Mouse (Mus musculus) thymus, postnatal 14 days (tissue): ENCODE results near the gene Akap2.
A peak's percentile ranks its signal among the peaks of the same experiment; 100 is the strongest.
"Not testable (repeated sequence)": the region's sequence is repeated elsewhere in the genome, so short reads cannot be mapped to it uniquely, and the experiment has no call there.

ENCODE experiments used
- DNase-seq: peaks from one replicate; pipeline ENCODE4 v3.0.0; 2021

The Akap2 gene

DNA sequence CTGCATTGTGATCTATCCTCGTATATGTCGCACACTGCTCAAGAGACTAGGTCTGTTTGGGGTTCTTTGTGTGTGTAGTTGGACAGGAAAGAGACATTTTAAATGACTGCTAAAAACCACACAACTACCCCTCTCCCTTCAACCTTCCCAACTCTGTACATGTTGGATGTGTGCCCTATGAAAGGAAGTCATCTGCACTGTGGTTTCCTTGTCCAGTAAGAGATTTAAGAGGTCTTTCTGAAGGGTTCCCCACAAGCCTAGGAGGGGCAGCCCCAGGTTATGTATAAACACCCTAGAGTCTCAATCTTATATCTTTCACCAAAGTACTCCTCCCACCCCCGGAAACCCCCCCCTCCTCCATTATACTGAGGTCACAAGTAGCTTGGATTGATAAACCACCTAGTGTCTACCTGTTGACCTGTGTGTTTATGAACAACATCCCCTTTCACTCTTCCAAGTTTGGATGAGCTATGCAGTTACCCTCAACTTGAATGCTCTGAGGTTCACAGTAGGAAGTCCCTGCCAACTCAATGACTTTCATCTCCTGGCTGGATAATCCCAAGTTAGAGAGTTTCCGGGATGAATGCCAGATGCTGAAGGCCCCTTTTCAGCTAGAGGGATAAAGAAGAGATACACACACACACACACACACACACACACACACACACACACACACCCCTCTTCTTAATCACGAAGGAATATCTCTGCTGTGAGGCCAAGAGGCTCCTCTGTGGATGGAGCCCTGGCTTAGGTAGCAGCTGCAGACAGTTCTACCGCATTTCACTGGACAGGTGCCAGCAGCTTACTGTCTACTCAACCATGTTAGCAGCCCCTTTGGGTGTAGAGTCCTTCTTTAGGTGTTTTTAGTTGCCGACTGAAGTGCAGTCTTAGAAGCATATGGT, 166.3 kb downstream of the Akap2 start:
- no peak for DNase-seq

DNA sequence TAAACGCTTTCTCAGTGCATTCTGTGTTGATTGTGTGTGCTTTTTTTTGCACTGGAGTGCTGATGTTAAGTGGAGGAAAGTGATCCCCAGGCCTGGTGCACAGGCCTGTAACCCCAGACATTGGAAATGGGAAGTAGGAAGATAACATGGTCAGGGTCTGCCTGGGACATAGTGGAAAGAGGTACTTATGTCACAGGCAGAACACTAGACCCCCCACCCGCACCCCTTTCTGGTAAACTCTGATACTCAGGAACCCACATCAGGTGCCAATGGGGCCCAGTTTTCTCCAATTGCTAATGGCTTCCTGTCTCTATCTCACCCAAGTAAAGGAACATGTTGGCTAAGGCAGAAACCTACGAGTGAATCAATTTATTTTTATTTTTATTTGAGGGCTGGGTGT, 167.1 kb downstream of the Akap2 start:
- DNase-seq, result no peak

DNA sequence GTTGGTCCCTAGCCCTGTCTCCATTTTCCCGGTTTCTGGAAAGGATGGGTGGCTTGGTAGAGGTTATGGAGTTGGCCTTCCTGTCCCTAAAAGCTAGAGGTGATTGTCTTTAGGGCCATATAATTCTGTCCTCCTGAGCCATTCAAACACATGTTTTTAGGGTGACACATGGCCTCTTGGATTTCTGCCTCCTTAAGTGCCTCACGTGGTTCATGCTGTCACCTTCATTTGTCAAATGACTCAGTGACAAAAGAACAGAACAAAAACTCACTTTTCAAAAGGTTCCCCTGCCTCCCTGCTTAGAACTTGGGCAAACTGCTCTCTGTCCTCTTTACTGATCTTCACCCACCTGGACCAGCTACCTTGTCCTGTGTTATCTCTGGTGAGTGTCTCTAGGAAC, 167.7 kb downstream of the Akap2 start:
- DNase-seq, result no peak

DNA sequence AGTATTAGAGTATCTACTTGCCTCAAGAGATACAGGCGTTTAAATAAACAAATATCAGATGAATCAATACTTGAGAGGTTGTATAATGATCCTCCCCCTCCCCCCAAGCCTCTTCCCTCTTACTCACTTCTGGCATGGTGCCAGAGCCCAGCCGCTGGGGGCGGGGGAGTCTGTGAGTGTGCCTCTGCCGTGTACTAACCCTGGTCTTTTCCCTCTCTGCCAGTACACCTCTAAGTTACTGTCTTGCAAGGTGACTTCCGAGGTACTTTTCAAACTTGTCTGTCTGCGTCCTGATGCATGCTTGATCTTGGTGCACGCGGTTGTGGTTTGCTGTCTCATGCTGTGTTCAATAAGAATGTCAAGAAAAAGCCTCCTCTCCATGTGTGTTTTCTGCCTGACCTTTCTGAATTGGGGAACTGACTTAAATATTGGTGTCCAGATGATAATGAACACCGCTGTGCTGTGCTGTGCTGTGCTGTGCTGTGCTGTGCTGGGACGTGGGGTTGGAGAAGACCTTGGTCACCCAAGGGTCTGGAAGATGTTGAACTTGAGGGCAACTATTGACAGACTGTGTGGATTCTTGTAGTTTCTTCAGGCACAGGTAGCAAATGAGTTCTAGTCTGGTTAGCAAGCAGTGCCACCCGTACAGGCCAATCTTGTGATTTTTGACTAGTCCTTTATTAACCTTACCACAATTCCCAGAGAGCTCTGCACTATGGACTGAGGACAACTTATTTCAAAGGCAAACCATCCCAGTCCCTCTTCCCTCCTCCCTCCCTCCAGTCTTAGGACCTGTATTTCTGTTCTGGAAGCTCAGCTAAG, 168.8 kb downstream of the Akap2 start:
- peak; percentile 61 for DNase-seq

DNA sequence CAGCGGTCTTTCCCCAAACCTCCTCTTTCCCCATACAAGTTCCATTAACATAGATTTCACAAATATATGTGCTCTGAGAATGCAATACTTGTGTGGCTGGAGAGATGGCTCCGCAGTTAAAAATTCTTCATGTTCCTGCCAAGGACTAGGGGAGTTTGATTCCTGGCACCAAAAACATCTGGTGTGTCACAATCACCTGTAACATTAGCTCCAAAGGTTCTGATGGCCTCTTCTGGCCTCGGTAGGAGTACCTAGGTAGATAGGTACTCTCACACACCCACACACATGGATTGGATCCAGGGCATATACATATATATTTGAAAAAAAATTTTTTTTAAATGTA, 169.4 kb downstream of the Akap2 start:
- no peak for DNase-seq

DNA sequence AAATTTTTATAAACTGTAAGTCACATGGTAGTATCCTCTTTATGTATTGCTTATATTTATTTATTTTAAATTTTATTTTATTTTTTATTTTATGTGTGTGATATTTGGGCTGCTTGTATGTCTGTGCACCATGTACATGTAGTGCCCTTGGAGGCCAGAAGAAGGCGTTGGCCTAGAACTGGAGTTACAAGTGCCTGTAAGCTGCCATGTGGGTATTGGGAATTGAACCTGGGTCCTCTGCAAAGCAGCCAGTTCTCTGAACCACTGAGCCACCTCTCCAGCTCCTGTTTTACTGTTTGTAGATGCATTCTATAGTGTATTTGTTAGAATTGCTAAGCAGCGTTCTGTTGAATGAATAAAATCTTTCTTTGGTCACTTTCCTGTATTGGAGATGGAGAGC, 170.8 kb downstream of the Akap2 start:
- DNase-seq, result no peak

DNA sequence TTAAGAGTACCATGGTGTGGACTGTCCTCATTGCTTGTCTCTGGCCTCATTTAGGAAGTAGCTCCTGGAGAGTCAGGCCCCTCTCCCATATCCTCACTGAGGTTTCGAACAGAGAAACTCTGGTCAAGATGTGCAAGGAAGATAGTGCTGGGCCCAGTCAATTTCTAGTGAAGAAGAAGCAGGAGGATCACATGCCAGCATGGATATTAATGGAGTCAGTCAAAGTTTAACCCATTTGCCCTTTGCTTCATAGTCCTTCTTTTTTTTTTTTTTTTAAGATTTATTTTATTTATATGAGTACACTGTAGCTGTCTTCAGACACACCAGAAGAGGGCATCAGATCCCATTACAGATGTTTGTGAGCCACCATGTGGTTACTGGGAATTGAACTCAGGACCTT, 171.5 kb downstream of the Akap2 start:
- DNase-seq, result not testable (repeated sequence)

DNA sequence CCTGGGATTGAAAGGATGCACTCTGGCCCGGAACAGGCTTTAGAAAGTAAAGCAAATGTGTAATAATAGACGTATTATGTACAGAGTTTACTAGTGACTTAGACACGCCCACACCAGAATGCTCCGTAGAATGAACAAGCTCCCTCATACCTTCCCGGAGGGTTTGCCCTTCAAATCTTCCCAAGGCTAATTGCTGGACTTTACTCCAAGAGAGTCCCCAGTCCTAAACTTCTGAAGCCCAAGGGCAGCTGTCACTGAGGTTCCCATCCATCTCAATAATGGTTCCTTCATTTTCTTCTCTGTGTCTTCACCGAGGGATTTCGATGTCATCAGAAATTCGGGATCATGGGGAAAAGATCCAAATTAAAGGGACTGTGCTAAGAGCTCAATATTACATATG, 172.3 kb downstream of the Akap2 start:
- DNase-seq, result no peak

DNA sequence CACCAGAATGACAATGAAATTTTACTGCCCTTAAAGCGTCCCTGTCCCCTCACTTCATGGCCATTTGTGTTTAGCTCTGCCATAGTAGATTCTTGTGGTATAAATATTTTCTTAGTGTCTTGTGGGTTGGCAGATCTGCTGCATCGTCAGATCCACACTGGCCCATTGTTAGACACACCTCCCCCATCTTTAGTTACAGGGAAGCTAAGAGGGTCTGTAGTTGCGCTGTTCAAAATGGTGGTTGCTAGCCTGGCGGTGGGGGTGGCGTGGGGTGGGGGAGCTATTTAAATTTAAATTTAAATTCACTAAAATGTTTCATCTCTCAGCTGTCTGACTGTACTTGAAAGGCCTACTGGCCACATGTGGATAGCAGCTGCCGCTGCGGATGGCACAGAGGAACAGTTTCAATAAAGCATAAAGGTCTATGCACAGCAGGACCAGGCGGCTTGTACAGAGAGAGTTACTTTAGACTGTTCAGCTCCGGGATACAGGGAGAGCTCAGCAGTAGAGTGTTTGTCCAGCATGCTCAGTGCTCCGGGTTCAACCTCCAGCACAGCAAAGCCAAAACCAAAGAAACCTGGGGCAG, 174.6 kb downstream of the Akap2 start:
- no peak for DNase-seq

DNA sequence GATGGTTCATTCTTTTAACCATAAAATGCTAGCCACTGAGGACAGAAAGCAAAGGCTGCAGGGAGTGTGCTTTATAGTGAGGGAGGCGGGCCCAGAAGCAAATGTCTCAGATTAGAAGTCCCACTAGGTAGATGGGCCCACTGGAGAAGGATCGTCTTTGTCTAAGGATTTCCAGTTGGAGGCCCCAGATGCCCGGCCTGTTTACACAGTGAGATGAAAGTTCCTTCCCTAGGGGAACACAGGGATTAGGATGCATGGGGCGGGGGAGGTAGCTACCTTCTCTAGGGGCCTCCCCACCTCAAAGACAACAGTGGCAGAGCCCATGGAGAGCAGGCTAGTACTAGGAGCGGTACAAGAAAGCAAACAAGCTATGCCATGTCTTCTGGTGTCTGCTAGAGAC, 177.7 kb downstream of the Akap2 start:
- no peak for DNase-seq

DNA sequence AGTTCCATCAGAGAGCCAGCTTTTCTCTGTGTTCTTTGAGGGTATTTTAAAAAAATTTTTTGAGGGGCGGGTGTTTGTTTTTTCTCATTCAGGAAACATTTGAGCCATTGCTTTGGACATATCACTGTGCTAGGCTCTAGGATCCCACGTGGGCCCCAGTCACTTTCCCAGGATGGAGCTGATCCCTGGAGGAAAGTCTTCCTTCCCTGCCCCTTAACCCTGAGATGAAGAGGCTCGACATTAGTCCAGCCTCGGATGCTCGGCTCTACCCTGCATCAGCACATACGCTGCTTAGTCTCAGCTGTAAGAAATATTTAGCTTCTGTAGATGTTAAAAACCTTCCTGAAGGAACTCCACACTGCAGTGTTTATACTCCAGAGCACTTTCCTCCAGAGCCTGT, 178.4 kb downstream of the Akap2 start:
- no peak for DNase-seq

DNA sequence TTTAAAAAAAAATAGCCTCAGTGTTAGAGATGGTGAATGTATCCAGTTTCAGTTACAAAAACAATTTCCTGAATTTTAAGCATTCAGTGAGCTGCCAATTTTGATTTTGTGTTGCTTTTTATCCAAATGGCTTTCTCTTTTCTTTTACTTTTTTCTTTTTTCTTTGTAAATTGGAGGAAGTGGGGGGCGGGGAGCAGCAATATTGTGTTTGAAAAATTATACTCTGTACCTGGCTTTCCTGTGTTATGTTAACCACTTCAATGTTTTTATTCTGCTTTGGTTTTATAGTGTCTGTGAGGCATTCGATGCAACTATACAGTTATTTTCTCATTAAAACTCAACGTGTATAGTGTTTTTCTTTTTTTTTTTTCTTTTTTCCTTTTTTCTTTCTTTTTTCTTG, 179.2 kb downstream of the Akap2 start:
- DNase-seq, result peak; percentile 52

DNA sequence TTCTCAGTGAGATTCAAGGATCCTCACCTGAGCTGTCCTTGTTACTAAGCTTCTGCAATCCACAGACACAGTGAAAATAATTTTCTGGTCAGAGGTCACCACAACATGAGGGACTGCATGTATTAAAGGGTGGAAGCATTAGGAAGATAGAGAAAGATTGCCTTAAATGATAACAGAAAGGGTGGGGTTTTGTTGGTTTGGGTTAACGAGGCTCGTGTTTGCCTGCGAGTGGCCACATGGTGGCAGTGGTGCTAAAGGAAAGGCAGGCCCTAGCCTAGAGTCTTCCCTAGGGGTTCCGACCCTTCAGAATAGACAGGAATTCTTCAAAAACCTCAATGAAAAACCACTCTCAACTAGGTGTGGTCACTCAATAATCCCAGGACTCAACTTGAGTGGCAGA, 183.8 kb downstream of the Akap2 start:
- DNase-seq, result peak; percentile 66

DNA sequence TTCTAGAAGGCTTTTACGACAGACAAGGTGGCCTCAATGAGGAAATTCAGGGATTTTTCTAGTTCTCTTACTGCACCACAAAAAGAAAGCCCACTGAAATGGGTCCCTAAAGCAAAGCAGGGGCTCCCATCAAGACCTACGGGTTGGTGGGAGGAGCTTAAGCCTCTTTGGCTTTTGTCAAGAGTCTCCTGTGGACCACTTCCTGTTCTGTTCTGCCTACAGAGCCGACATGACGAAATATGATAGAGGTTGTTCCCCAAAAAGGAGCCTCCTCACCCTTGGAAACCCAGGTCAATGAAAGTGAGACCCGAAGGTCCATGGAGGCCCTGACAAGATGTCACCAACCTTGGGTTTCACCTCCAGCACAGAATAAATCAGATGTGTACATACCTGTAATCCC, 185.2 kb downstream of the Akap2 start:
- no peak for DNase-seq

DNA sequence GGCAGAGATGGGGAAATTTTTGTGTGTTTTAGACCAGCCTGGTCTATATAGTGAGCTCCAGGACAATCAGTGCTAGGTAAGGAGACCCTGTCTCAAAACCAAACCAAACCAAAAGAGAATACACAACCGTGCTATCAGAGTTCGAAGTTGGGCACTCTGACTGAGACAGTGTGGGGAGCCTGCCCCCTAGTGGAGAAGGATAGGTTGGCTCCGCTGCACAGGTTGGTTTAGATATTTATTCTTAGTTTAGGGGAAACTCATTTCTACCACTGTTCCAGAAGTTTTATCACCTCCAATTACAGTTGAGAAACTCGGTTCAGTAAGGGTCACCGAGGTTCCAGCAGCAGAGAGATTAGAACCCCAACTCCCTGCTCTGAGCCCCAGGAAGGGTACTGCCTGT, 186.8 kb downstream of the Akap2 start:
- DNase-seq, result peak; percentile 79

DNA sequence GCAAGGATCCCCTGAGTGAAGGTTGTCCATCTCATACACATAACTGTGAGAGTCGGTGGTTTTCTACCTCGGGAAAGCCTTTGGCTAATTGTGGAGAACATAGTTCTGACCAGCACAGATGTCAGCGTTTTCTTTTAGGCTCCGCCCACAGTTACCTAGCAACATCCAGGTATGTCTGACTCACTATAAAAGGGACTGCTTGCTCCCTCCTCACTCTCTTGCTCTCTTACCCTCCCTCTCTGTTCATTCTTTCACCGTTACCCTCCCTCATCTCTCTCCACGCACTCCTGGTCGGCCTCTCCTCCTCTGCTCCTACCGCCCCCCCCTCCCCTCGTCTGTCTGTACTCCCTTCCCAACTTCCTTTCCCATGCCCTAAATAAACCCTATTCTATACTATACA, 187.2 kb downstream of the Akap2 start:
- peak; percentile 24 for DNase-seq

DNA sequence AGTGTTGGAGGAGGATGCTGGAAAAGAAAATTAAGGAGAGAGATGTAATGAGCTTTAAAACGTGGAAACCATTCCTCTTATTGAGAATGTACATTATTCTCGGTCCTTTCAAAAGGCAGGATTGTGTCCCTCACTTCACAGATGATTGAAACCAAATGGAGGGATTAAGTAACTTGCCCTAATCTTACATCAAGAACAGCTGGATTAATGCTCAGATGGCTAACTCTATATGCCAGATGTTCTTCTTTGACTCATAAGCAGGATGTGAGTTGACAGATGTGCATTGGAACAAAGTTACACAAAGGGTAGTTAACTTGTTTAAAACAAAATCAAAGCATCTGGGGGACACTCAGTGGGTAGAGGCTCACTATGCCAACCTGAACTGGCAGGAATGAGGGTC, 189.3 kb downstream of the Akap2 start:
- no peak for DNase-seq

DNA sequence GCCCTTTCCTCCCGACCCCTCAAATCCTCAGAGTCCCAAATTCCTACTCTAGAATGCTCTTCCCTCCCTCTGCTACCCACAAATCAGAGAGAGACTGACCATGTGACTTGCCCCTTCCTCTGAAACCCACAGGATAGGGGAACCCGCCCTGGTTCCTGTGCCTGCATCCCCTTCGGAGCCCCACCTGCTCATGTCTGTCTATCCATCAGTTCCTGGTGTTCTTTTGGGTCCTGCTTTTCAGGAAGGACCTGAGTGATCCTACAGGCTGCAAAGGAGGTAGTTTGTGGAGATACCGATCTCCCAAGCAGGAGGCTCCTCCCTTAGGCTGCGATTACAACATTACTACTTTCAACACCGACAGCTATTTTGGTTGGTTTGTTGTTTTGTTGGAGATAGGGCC, 191.4 kb downstream of the Akap2 start:
- no peak for DNase-seq

DNA sequence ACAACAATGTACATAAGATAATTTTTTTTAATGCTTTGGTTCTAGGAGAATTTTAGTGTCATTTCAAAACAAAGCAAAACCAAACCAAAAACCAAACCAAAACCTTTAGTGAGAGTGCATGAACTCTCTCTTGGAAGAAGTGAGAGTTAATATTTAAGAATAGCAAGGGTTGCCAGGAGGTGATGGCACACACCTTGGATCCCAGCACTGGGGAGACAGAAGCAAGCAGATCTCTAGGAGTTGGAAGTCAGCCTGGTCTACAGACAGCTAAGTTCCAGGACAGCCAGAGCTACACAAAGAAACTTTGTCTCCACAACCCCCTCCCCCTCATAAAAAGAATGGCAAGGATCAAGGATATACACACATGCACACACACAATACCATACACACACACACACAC, 195.6 kb downstream of the Akap2 start:
- no peak for DNase-seq

DNA sequence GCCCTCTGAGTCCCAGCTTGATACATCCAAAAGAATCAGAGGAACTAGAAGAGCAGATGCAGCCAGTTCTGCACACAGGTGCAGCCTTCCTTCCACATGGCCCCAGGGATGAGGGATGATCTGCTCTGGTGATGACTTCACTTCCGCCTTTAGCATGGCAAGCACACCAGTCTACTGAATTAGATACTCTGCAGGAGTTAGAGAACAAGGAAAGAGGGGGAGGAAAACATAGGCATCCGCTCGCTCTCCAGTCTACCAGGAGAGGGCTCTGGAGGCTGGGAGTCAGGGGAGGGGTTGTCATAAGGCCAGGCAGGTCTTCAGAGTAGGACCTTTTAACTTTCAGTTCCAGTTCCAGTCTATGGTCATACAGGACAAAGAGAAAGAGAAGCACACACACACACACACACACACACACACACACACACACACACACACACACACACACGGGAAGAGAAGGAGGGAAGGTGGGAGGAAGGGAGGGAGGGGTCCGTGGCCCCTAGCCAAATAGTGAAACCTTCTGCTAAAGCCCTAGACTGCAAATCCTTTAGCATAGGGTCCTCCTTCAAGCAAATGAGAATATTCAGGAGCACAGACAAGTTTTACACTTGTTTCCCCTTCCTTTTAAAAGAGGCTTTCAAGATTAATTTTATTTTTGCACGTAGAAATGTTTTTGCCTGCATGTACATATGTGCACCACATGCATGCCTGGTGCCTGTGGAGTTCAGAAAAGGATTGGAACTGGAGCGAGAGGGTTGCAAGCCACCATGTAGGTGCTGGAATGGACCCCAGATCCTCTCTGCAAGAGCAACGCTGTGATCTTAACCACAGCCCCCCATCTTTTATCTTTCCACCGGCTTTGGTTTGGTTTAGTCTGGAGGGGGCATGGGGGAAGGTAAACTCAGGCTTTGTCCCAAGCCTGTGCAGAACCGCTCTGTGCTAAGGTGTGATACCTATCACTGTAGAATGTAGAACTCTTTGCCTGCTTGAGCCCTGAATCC, 197.0 kb downstream of the Akap2 start:
- no peak for DNase-seq

DNA sequence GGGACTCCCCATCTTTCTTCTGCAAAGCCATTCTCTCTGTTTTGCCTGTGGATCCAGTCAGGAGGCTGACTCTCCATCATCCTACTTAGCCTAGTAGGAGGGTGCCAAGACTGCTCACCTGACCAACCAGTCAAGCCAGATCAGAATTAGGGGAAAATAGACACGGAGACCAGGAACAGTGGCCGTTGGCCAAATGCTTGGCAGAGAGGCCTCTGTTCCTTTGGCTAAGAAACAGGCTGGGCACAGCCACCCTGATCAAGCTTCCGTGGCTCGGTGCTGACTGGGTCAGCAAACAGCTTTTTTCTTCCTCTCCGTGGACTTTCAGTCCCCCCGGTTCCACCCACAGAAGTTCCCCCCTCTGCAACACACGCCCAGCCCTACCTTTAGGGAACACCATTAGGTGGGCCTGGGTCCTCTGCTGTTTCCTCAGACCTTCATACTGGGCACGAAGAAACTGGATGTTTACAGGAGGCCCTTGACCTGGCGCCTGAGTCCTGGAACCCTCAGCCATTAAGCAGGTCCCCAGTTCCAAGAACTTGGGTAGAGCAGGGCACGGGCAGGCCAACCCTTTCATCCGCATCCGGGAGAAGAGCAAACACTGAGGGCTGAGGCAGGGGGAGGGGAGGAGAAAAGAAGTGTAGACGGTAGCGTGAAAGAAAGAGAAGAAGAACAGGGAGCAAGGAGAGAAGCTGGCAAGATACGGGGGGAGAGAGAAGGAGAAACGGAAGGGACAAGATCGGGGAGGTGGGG, 197.9 kb downstream of the Akap2 start:
- DNase-seq, result peak; percentile 34

DNA sequence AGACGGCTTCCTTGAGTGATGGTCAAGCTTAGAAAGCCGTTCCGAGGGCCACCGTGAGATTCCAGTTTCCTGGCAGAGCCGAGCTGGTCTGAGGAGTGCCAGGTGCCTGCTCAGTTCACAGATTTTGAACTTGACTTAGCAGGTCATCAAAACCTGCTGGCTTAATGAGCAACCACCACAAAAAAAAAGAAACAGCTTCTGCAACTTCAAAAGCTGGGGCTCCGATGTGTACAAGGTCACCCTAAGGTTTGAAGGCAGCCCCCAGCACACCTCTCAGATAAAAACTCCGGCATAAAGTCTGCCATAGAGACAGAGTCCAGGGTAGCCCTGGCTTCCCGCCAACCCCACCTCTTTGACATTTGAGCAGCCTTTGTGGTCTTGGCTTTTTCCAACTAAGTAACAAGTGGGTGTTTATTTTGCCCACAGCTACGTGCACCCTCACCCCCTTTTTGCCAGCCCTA, 198.8 kb downstream of the Akap2 start, which contains the start of gene D630039A03Rik:
TSS of gene D630039A03Rik (minus strand) at position 97 of the 461 bp plus-strand sequence.
- peak; percentile 26 for DNase-seq
